Mouse (Mus musculus) lung, embryonic 14.5 days (tissue): Measurements from ENCODE around the gene 2010111I01Rik. TPM values are rescaled to one million over a fixed set of nuclear protein-coding genes. Genes with fewer than 3 reads are reported as not detected.

ENCODE experiments used
- ATAC-seq: fragments of 200-750 bp; cut with Nextera tagmentation; 2 replicates; pipeline ENCODE4 v1.8.0; 2017; ENCODE audit warnings: mild to moderate bottlenecking, moderate TSS enrichment, moderate library complexity; ENCODE audit not compliant: insufficient read depth
- DNase-seq: peaks from one replicate; pipeline ENCODE4 v3.0.0-alpha.2; 2015
- H3K27ac ChIP-seq: fragments of 300-500 bp; sonication (generic); 2 replicates; pipeline ENCODE4 v1.5.1; 2014; ENCODE audit warnings: low read depth, mild to moderate bottlenecking, moderate library complexity
- H3K27me3 ChIP-seq: fragments of 300-500 bp; sonication (generic); 2 replicates; pipeline ENCODE4 v1.6.1; 2014; ENCODE audit warnings: low read length, control low read depth; ENCODE audit not compliant: insufficient read depth
- H3K36me3 ChIP-seq: fragments of 300-500 bp; sonication (generic); 2 replicates; pipeline ENCODE4 v1.6.1; 2014; ENCODE audit warnings: control low read depth; ENCODE audit not compliant: insufficient read depth
- H3K4me1 ChIP-seq: fragments of 300-500 bp; sonication (generic); 2 replicates; pipeline ENCODE4 v1.6.1; 2014; ENCODE audit warnings: antibody characterized with exemption, control low read depth; ENCODE audit not compliant: insufficient read depth
- H3K4me2 ChIP-seq: fragments of 300-500 bp; sonication (generic); 2 replicates; pipeline ENCODE4 v1.6.1; 2014; ENCODE audit warnings: mild to moderate bottlenecking
- H3K4me3 ChIP-seq: fragments of 300-500 bp; sonication (generic); 2 replicates; pipeline ENCODE4 v1.5.1; 2014; ENCODE audit warnings: low read depth, low read length
- H3K9ac ChIP-seq: fragments of 300-500 bp; sonication (generic); 2 replicates; pipeline ENCODE4 v1.6.1; 2014
- H3K9me3 ChIP-seq: fragments of 300-500 bp; sonication (generic); 2 replicates; pipeline ENCODE4 v1.6.1; 2016; ENCODE audit warnings: low read depth, low read length, control low read depth
- CTCF ChIP-seq: IDR thresholded peaks from 2 replicates; pipeline ENCODE4 v1.5.1; 2016; ENCODE audit warnings: antibody characterized with exemption, low read depth
- WGBS: fragments of 180-500 bp; shearing (Covaris S2); extraction: QIAGEN DNeasy Blood & Tissue Kit; methylation state at CpG from one replicate; pipeline ENCODE4 v1.1.7; 2014; 5-methylcytosine and 5-hydroxymethylcytosine counted together
- polyA plus RNA-seq: library from polyadenylated mRNA; unstranded; fragments of >200 nt; fragmentation: Nextera tagmentation; extraction: Ambion mirVana; gene quantifications from 2 replicates; pipeline ENCODE4 v1.2.1, GENCODE M21; 2014

2010111I01Rik gene
- polyA plus RNA-seq, 1 experiment from 2014 or later = 156 TPM

GRCm38 (mm10) chr13:62941341-62942005 lies 23.2 kb upstream of the 2010111I01Rik start:
- TF ChIP-seq CTCF = no peak
- WGBS = 77% methylated on average over 17 of the region's 17 CpGs
- Histone ChIP-seq H3K27ac (no peak overlapping the region), H3K27me3 (no peaks in the 10 kb centered on the region), H3K36me3 (no peaks in the 10 kb centered on the region), H3K9me3 (no peaks in the 10 kb centered on the region), H3K9ac (no peak overlapping the region), H3K4me3 (no peak overlapping the region), H3K4me2 (no peak overlapping the region), H3K4me1 (peaks cover 18% of the 10 kb centered on the region)
- ATAC-seq (no peak), DNase-seq (no peak)

GRCm38 (mm10) chr13:62943274-62943830 lies 21.3 kb upstream of the 2010111I01Rik start:
- ATAC-seq (no peak), DNase-seq (no peak)
- no peak overlapping the region for H3K9ac ChIP-seq
- no peak overlapping the region for H3K4me2 ChIP-seq
- no peak overlapping the region for H3K4me3 ChIP-seq
- H3K27me3 ChIP-seq = no peaks in the 10 kb centered on the region
- peaks cover 18% of the 10 kb centered on the region for H3K4me1 ChIP-seq
- no peaks in the 10 kb centered on the region for H3K9me3 ChIP-seq
- peak overlapping the region; percentile 54; the same call in 1 of the 2 replicates for H3K27ac ChIP-seq
- no peak for TF ChIP-seq CTCF
- H3K36me3 ChIP-seq = no peaks in the 10 kb centered on the region
- 54% methylated on average over 7 of the region's 7 CpGs for WGBS

DNA sequence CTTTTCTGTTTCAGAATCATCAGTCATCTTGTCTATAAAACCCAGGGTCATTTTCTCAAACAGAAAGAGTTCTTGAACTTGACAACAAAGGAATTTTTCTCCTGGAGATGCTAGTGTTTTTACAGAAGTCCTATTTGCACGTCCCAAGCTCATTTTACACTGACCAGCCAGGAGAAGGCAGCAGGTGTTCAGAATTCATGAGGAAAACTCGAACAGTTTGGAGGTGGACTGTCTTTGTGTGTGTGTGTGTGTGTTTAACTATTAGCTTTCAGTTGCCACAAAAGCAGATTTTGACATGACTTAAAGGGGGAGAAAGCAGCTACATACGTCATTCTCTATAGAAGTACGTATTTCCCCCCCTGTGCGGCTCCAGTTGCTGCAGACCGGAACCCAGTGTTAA lies 20.6 kb upstream of the 2010111I01Rik start:
- Histone ChIP-seq H3K9ac (no peak overlapping the region), H3K27me3 (no peaks in the 10 kb centered on the region), H3K4me1 (peaks cover 18% of the 10 kb centered on the region), H3K9me3 (no peaks in the 10 kb centered on the region), H3K4me2 (no peak overlapping the region), H3K36me3 (no peaks in the 10 kb centered on the region), H3K27ac (no peak overlapping the region), H3K4me3 (no peak overlapping the region)
- TF ChIP-seq CTCF = 0 out of 2 replicates have a peak, but pooled peaks have one; percentile 17
- no peak for ATAC-seq
- no peak for DNase-seq
- WGBS = 46% methylated on average over 6 of the region's 6 CpGs

- WGBS = 19% methylated on average over 4 of the region's 4 CpGs
- Histone ChIP-seq H3K27ac (peak overlapping the region; percentile 68; the same call in 1 of the 2 replicates), H3K36me3 (no peaks in the 10 kb centered on the region), H3K9me3 (no peaks in the 10 kb centered on the region), H3K9ac (no peak overlapping the region), H3K4me3 (no peak overlapping the region), H3K4me2 (no peak overlapping the region), H3K27me3 (no peaks in the 10 kb centered on the region), H3K4me1 (peaks cover 28% of the 10 kb centered on the region)
- DNase-seq (peak; percentile 94), ATAC-seq (peak; percentile 78)
- no peak for TF ChIP-seq CTCF
Observed at GRCm38 (mm10) chr13:62949560-62950188, 15.0 kb upstream of the 2010111I01Rik start.

DNA sequence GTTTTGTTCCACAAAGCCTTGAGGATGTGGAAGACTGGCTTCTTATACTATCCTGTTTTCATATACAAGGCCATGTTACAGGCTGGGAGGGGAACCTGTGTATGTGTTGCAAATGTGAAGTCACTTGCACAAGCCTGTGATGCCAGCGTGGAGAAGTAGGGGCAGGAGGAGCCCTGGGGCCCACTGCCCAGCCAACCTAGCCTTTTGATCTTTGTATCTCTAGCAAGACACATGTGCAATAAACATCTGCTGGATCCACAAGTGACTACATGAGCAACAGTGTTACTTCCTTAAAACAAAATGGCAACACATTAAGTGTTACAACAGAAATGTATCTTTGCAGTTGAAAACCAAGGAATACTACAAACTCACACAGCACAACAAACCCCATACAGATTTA lies 13.1 kb upstream of the 2010111I01Rik start:
- H3K27ac ChIP-seq = no peak overlapping the region
- H3K36me3 ChIP-seq = no peaks in the 10 kb centered on the region
- H3K4me3 ChIP-seq = no peak overlapping the region
- H3K4me2 ChIP-seq = no peak overlapping the region
- DNase-seq = no peak
- H3K27me3 ChIP-seq = no peaks in the 10 kb centered on the region
- H3K4me1 ChIP-seq = peaks cover 20% of the 10 kb centered on the region
- H3K9me3 ChIP-seq = no peaks in the 10 kb centered on the region
- WGBS = 65% methylated on average over 1 of the region's 1 CpGs
- ATAC-seq = no peak
- no peak for TF ChIP-seq CTCF
- no peak overlapping the region for H3K9ac ChIP-seq

GRCm38 (mm10) chr13:62952047-62952446 lies 12.6 kb upstream of the 2010111I01Rik start:
- H3K36me3 ChIP-seq = no peaks in the 10 kb centered on the region
- 53% methylated on average over 3 of the region's 3 CpGs for WGBS
- no peak overlapping the region for H3K4me3 ChIP-seq
- peak; percentile 73 for ATAC-seq
- H3K4me1 ChIP-seq = peaks cover 23% of the 10 kb centered on the region
- TF ChIP-seq CTCF = no peak
- H3K27ac ChIP-seq = peak overlapping the region; percentile 44; the same call in 1 of the 2 replicates
- no peaks in the 10 kb centered on the region for H3K9me3 ChIP-seq
- no peak overlapping the region for H3K4me2 ChIP-seq
- H3K9ac ChIP-seq = no peak overlapping the region
- DNase-seq = peak; percentile 65
- H3K27me3 ChIP-seq = no peaks in the 10 kb centered on the region

DNA sequence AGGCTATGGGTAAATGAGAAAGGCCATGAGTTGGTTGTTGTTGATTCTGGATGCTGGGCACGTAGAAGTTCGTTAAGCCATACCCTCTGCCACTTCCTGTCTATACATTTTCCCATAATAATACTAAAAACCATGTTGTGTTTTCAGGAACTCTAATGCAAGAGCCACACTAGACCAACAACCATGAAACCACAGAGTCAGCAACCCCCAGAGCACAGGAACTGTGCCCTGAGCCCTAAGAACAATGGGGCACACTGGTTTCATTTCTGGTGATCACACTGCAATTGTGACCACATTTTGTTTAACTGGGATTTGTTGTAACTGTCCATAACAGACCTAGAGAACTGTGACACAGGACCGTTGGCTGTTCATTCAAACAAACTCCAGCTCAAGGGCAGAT lies 12.1 kb upstream of the 2010111I01Rik start:
- WGBS = 41% methylated on average over 3 of the region's 3 CpGs
- peaks cover 25% of the 10 kb centered on the region for H3K4me1 ChIP-seq
- peak overlapping the region; percentile 44 for H3K27ac ChIP-seq
- no peak for TF ChIP-seq CTCF
- no peaks in the 10 kb centered on the region for H3K9me3 ChIP-seq
- no peak overlapping the region for H3K4me2 ChIP-seq
- DNase-seq (no peak), ATAC-seq (no peak)
- no peaks in the 10 kb centered on the region for H3K27me3 ChIP-seq
- no peak overlapping the region for H3K9ac ChIP-seq
- H3K4me3 ChIP-seq = no peak overlapping the region
- no peaks in the 10 kb centered on the region for H3K36me3 ChIP-seq
